Mouse (Mus musculus) forebrain, embryonic 10.5 days (tissue): ENCODE measurements around the gene Tmem177. TPM values are rescaled to one million over a fixed set of nuclear protein-coding genes. Genes with fewer than 3 reads are reported as not detected.
A peak's percentile ranks its signal among the peaks of the same experiment; 100 is the strongest.

Source experiments
- DNase-seq: peaks from one replicate; pipeline ENCODE4 v3.0.0-alpha.2; 2017; ENCODE audit warnings: low spot score; ENCODE audit errors: extremely low spot score
- H3K27ac ChIP-seq: fragments of 300-500 bp; sonication (generic); 2 replicates; pipeline ENCODE4 v1.5.1; 2016; ENCODE audit warnings: mild to moderate bottlenecking
- H3K27me3 ChIP-seq: fragments of 300-500 bp; sonication (generic); 2 replicates; pipeline ENCODE4 v1.6.1; 2016; ENCODE audit warnings: mild to moderate bottlenecking; ENCODE audit not compliant: poor library complexity, severe bottlenecking
- H3K36me3 ChIP-seq: fragments of 300-500 bp; sonication (generic); replicated peaks from 2 replicates; pipeline ENCODE4 v1.6.1; 2016; ENCODE audit warnings: mild to moderate bottlenecking, moderate library complexity
- H3K4me1 ChIP-seq: fragments of 300-500 bp; sonication (generic); 2 replicates; pipeline ENCODE4 v1.6.1; 2016
- H3K4me3 ChIP-seq: fragments of 300-500 bp; sonication (generic); 2 replicates; pipeline ENCODE4 v1.5.1; 2016; ENCODE audit warnings: mild to moderate bottlenecking, moderate library complexity
- H3K9me3 ChIP-seq: fragments of 300-500 bp; sonication (generic); 2 replicates; pipeline ENCODE4 v1.6.1; 2016; ENCODE audit warnings: mild to moderate bottlenecking, moderate library complexity
- WGBS: fragments of 180-500 bp; shearing (Covaris S2); methylation state at CpG from one replicate; pipeline ENCODE4 v1.1.7; 2016; 5-methylcytosine and 5-hydroxymethylcytosine counted together
- polyA plus RNA-seq: library from polyadenylated mRNA; unstranded; fragments of >200 nt; fragmentation: Nextera tagmentation; extraction: Ambion mirVana; gene quantifications from 2 replicates; pipeline ENCODE4 v1.2.1, GENCODE M21; 2016

Tmem177 gene
- polyA plus RNA-seq: 10.0 and 11.2 TPM in 2 replicates

- no peaks in the 10 kb centered on the region for H3K9me3 ChIP-seq
- no peaks in the 10 kb centered on the region for H3K27me3 ChIP-seq
- 13% methylated on average over 42 of the region's 42 CpGs for WGBS
- H3K4me3 ChIP-seq: peak within 1 kb of the TSS; percentile 58
- peak; percentile 97 for DNase-seq
- peak within 1 kb of the TSS; percentile 83 for H3K27ac ChIP-seq
- H3K4me1 ChIP-seq: peaks cover 9% of the 10 kb centered on the region
- H3K36me3 ChIP-seq: peaks cover 28% of the 10 kb centered on the region
Measured at GRCm38 (mm10) chr1:119912953-119913814, at the start of gene Tmem177. Tmem177 (minus strand) TSS chr1:119913208.

DNA sequence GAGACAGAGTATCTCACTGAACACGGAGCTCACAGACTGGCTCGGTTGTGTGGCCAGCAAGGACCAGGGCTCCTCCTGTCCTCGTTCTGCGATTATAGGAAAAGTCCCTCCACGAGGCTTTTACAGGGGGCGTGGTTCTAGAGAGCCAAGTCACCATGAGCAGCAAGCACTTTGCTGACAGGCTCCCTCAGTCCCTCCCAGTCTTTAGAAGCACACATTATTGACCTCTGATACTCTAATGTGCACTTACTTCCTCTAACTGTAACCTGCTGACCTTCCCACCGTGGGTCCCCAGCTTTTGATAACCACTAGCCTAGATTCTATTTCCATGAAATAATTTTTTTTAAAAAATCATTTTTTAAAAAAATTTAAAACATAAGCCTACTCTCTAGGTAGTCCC, 46.9 kb upstream of the Tmem177 start:
- H3K9me3 ChIP-seq: no peaks in the 10 kb centered on the region
- DNase-seq: no peak
- 79% methylated on average over 7 of the region's 7 CpGs for WGBS
- no peaks in the 10 kb centered on the region for H3K36me3 ChIP-seq
- no peaks in the 10 kb centered on the region for H3K4me1 ChIP-seq
- H3K27me3 ChIP-seq: no peaks in the 10 kb centered on the region
- no peak overlapping the region for H3K27ac ChIP-seq
- no peak overlapping the region for H3K4me3 ChIP-seq

DNA sequence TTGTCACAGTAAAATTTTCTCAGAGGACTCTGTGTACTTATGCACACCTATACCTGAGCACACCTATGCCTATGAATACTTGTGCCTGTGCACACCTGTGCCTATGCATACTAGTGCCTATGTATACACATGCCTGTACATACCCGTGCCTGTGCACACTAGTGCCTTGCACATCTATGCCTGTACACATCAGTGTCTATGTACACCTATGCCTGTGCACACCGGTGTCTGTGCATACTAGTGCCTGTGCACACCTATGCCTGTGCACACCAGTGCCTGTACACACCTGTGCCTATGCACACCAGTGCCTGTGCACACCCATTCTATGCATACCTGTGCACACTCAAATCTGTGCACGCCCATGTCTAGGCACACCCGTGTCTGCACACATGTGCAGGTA, 46.5 kb upstream of the Tmem177 start:
- H3K9me3 ChIP-seq: no peaks in the 10 kb centered on the region
- H3K36me3 ChIP-seq: no peaks in the 10 kb centered on the region
- no peaks in the 10 kb centered on the region for H3K4me1 ChIP-seq
- 93% methylated on average over 4 of the region's 4 CpGs for WGBS
- H3K27me3 ChIP-seq: no peaks in the 10 kb centered on the region
- no peak for DNase-seq
- H3K4me3 ChIP-seq: no peak overlapping the region
- no peak overlapping the region for H3K27ac ChIP-seq

GRCm38 (mm10) chr1:119957716-119958222, 44.8 kb upstream of the Tmem177 start:
- Histone ChIP-seq H3K9me3 (no peaks in the 10 kb centered on the region), H3K4me1 (no peaks in the 10 kb centered on the region), H3K27ac (no peak overlapping the region), H3K27me3 (no peaks in the 10 kb centered on the region), H3K4me3 (no peak overlapping the region), H3K36me3 (no peaks in the 10 kb centered on the region)
- WGBS: 84% methylated on average over 9 of the region's 9 CpGs
- no peak for DNase-seq

DNA sequence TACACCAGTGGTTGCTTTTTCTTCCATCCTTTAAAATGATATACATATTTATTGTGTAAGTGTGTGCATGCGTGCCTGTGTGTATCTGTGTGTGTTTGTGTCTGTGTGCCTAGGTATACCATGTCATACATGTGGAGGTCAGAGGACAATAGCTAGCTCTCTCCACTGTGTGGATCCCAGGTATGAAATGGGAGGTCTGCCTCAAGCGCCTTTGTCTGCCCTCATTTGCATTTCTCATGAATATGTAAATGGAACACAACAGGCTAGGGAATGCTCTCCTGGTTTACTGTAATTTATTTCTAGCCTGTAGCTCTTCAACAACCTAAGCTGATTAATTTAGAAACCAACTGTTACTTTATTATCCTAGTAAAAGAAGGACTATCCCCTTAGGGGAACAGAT, 41.7 kb upstream of the Tmem177 start:
- H3K27ac ChIP-seq: no peak overlapping the region
- DNase-seq: no peak
- WGBS: 86% methylated on average over 2 of the region's 2 CpGs
- H3K4me3 ChIP-seq: no peak overlapping the region
- H3K9me3 ChIP-seq: no peaks in the 10 kb centered on the region
- no peaks in the 10 kb centered on the region for H3K27me3 ChIP-seq
- no peaks in the 10 kb centered on the region for H3K4me1 ChIP-seq
- H3K36me3 ChIP-seq: no peaks in the 10 kb centered on the region

DNA sequence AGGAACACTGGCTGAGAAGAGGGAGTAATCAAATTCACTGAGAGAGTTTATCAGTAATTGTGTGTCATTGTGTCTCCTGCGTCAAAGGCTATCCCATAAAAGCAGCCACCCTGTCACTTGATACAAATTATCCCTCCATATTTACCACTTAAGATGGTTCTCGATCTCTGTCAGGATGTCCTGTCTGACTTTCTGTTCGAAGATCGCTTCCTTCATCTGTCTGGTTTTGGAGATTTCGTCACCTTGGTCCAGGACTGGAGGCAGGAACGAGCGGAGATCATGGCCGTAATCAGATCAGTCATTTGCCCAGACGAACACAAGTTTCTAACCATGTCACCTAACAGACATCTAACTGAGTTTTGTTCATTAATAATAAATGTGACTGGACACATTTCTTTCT, 40.4 kb upstream of the Tmem177 start:
- DNase-seq: no peak
- WGBS: 90% methylated on average over 9 of the region's 9 CpGs

DNA sequence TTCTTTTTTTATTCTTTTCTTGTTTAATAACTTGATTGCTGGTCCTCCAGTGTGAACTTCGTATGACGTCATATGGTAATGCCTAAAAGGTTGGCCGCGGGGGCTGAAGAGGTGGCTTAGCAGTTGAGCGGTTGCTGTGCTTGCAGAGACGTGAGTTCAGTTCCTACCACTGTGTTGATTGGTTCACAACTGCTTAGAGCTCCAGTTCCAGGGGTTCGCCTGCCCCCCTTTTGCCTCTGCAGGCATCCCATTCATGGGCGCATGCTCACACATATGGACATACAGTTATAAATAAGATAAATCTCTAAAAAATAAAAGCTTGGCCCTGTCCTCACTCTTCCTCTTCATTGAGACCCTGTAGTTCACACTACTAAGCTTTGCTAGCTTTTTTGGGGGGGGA, 37.1 kb upstream of the Tmem177 start:
- Histone ChIP-seq H3K4me1 (no peaks in the 10 kb centered on the region), H3K4me3 (no peak overlapping the region), H3K36me3 (no peaks in the 10 kb centered on the region), H3K27ac (no peak overlapping the region), H3K27me3 (no peaks in the 10 kb centered on the region), H3K9me3 (no peaks in the 10 kb centered on the region)
- 91% methylated on average over 8 of the region's 8 CpGs for WGBS
- no peak for DNase-seq

More for the DNA sequence above, 40.4 kb upstream of the Tmem177 start:
- Histone ChIP-seq H3K9me3 (no peaks in the 10 kb centered on the region), H3K36me3 (no peaks in the 10 kb centered on the region), H3K4me3 (no peak overlapping the region), H3K27me3 (no peaks in the 10 kb centered on the region), H3K27ac (no peak overlapping the region), H3K4me1 (no peaks in the 10 kb centered on the region)

DNA sequence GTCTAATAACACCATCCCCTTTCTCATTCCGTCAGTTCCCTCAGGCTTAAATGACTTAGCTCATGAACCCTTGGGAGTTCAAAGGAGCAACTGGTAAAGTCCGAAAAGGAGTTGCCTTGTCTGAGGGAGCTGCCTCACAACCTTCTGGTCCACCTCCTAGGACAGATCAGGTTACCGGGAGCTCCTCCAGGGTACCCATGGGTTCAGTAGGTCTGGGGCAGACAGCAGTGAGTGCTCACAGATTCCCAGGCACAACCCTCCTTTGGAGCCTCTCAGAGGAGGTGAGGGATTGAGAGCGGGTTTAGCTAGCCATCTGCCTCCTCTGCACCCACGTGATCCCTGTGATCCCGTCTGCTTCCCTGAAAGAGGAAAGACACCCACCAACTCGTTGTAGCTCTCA, 23.9 kb upstream of the Tmem177 start:
- 34% methylated on average over 7 of the region's 7 CpGs for WGBS
- no peaks in the 10 kb centered on the region for H3K27me3 ChIP-seq
- DNase-seq: no peak

DNA sequence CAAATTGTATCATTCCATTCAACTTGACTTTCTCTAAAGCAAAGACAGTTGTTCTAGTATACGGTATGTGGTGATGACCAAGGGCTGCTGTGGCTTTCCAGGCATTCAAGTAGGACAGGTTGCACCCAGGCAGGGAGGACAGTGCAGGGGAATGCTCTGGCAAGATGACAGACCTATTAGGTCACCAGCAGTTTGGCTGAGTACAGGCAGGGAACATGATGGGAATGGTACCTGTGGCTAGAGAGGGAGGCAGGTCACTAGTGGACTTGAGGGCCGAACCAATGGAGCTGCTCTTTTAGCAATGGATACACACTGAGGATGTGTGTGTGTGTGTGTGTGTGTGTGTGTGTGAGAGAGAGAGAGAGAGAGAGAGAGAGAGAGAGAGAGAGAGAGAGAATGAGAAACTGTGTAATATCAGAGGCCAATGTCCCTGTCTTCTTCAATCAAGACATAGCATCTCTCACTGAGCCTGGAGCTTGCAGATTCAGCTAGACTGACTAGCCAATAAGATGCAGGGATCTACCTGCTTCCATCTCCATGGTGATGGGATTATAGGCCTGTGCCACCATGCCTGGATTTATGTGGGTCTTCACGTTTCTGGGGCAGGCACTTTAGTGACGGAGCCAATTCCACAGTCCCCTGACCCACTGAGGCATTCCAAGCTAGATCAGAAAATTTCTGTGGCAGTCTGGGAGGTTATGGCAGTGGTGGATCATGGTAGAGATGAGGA, 18.6 kb upstream of the Tmem177 start:
- DNase-seq: no peak
- no peak overlapping the region for H3K4me3 ChIP-seq
- 86% methylated on average over 4 of the region's 4 CpGs for WGBS
- no peaks in the 10 kb centered on the region for H3K36me3 ChIP-seq
- H3K27me3 ChIP-seq: no peaks in the 10 kb centered on the region
- H3K9me3 ChIP-seq: no peaks in the 10 kb centered on the region
- H3K4me1 ChIP-seq: peaks cover 5% of the 10 kb centered on the region; the same call in 1 of the 2 replicates
- no peak overlapping the region for H3K27ac ChIP-seq

More for the DNA sequence above, 23.9 kb upstream of the Tmem177 start:
- H3K4me3 ChIP-seq: no peak overlapping the region
- no peaks in the 10 kb centered on the region for H3K36me3 ChIP-seq
- H3K9me3 ChIP-seq: no peaks in the 10 kb centered on the region
- peaks cover 10% of the 10 kb centered on the region; the same call in 1 of the 2 replicates for H3K4me1 ChIP-seq
- H3K27ac ChIP-seq: 0 out of 2 replicates have a peak overlapping the region, but pooled peaks have one; percentile 12

GRCm38 (mm10) chr1:119929715-119930114, 16.7 kb upstream of the Tmem177 start:
- H3K4me3 ChIP-seq: no peak overlapping the region
- WGBS: 89% methylated on average over 1 of the region's 1 CpGs
- H3K36me3 ChIP-seq: no peaks in the 10 kb centered on the region
- H3K27me3 ChIP-seq: no peaks in the 10 kb centered on the region
- H3K9me3 ChIP-seq: no peaks in the 10 kb centered on the region
- H3K27ac ChIP-seq: no peak overlapping the region
- DNase-seq: no peak
- H3K4me1 ChIP-seq: no peaks in the 10 kb centered on the region

DNA sequence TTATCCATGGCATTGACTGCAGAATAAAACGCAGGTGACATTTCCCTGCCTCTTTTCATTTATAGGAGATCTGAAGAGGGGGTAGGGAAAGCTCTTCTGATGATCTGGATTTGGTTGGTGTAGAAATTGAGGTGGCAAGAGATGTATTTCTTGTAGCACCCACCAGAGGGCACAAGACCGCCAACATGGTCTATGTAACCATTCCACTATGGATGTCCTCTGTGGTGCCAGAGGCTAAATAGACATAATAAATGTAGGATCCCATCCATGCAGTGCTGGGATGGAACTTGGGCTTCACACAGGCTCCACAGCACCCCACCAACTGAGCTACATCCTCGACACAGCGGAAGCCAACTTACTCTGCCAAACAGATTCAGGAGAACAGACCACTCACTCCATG, 6.3 kb upstream of the Tmem177 start:
- Histone ChIP-seq H3K9me3 (no peaks in the 10 kb centered on the region), H3K4me1 (no peaks in the 10 kb centered on the region), H3K27me3 (no peaks in the 10 kb centered on the region), H3K36me3 (no peaks in the 10 kb centered on the region), H3K4me3 (no peak overlapping the region), H3K27ac (no peak overlapping the region)
- DNase-seq: no peak
- WGBS: 60% methylated on average over 4 of the region's 4 CpGs

DNA sequence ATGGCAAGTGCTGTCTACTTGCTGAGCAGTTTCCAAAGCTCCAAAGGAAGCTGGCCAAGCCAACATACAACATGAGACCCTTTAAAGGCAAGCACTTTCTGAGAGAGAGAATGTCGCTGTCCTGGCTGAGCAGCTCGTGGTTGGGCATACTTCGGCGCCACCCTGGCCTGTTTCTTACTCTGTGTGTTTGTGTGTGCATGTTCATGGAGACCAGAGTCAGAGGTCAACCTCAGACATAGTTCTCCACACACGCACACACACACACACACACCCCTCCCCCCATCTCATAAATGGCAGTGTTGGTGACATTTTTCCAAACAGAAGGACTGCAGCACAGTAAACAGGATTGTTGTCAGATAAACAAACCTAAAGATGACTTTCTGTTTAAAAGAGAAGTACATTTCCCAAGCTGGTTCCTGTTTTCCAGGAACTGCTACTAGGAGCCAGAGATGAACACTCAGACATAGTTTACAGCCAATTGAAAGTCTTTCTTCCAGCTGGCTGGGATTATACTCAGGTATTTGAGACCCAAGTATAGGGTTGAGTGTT, 3.9 kb upstream of the Tmem177 start:
- Histone ChIP-seq H3K27ac (no peak overlapping the region), H3K27me3 (no peaks in the 10 kb centered on the region), H3K9me3 (no peaks in the 10 kb centered on the region), H3K4me1 (peaks cover 7% of the 10 kb centered on the region), H3K36me3 (no peaks in the 10 kb centered on the region), H3K4me3 (no peak overlapping the region)
- WGBS: 92% methylated on average over 5 of the region's 5 CpGs
- no peak for DNase-seq
